Mouse (Mus musculus): Measurements from ENCODE around the gene Notum.

DNA sequence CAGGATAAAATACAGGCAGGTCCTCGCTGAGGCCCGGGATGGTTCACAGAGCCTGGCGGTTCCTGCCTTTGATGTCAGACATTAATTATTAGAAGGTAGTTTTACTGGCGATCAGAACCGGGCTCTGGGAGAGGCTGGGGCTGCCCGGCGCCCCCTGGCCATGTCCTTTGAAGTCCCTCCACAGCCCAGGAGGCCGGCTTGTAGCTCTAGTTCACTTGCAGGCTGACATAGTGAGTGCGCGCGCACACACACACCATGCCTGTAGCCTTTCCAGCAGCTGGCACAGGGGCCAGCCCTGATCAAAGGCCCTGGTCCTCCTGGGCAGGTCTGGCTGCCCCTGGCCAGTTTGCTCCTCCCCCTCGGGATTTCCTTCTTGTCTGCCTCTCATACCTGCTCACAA is 34.7 kb upstream of the Notum start:
- TF ChIP-seq CTCF (IDR thresholded peaks at IDR 0.05; ENCODE audit: extremely low read depth, insufficient read length, insufficient replicate concordance, low read depth, low read length) (no peak), POLR2A (IDR thresholded peaks at IDR 0.05; ENCODE audit: low read depth, low read length) (no peak)

All from small intestine, adult 2 months (tissue).